Mouse (Mus musculus) layer of hippocampus, postnatal 10 days (tissue): Measurements from ENCODE around the gene Fam208a. TPM values are rescaled to one million over a fixed set of nuclear protein-coding genes. Genes with fewer than 3 reads are reported as not detected.
A peak's percentile ranks its signal among the peaks of the same experiment; 100 is the strongest.

Experiments used
- DNase-seq, 2 experiments: peaks; one replicate each; pipeline ENCODE4 v3.0.0; 2021; ENCODE audit warnings: low spot score in 2 of 2
- long read RNA-seq: library from polyadenylated mRNA; stranded (forward); transcript quantifications from one replicate; pipeline ENCODE4 v2.0.0, GENCODE M21; 2023
- total RNA-seq, 2 experiments: library from RNA; stranded (reverse); gene quantifications; 2 replicates each; pipeline ENCODE4 v1.2.3; 2021

Gene Fam208a
- total RNA-seq: 10 to 100 TPM; 26.6 to 29.3 TPM
- long read RNA-seq, partial matches to known transcripts: 4 of 5 reads
- long read RNA-seq, other reads (novel, unspliced or antisense): 1 of 5 reads

GRCm38 (mm10) chr14:27428573-27428972, at the start of gene Fam208a:
Gene Fam208a (plus strand): TSS chr14:27428834.
- DNase-seq: peak; percentile 92 to 95

GRCm38 (mm10) chr14:27379404-27379803, 49.2 kb upstream of the Fam208a start:
- DNase-seq: no peak

DNA sequence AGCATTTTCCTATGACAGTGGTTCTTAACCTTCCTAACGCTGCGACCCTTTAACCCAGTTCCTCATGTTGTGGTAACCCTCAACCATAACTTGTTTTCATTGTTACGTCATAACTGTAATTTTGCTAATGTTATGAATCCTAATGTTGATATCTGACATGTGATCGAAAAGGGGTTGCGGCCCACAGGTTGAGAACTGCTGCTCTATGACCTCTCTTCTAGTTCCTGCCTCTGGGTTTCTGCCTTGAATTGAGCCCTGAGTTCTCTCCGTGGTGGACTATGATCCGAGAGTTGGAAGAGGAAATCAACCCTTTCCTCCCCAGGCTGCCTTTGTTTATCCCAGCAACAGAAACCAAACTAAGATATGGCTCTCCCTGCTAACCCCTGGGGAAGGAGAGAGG, 47.2 kb upstream of the Fam208a start:
- no peak for DNase-seq

DNA sequence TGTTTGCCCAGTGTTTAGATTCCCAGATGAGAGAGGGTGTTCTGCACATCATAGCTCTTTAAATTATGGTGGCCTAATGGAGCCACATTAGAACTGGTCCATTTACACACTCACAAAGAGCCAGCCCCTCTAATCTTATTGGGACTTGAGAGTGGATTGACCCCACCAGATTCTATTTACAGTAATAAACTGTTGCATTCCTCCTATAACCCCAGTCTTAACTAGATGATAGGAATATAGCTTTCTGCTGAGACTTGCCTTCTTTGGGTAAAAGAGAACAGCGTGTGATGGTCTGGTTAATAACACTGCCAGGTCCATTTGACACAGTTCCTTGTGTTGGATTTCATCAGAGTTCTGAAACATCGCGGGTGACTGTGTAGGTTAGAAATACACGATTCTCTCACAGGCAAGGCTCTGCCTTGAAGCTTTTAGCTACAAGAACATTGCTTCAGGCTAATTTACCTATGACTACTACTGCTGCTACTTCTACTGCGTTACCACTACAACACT, 45.3 kb upstream of the Fam208a start:
- DNase-seq: no peak

- DNase-seq: no peak
Observed at GRCm38 (mm10) chr14:27384143-27384542, 44.5 kb upstream of the Fam208a start.

GRCm38 (mm10) chr14:27388616-27389015, 40.0 kb upstream of the Fam208a start:
- DNase-seq: no peak

DNA sequence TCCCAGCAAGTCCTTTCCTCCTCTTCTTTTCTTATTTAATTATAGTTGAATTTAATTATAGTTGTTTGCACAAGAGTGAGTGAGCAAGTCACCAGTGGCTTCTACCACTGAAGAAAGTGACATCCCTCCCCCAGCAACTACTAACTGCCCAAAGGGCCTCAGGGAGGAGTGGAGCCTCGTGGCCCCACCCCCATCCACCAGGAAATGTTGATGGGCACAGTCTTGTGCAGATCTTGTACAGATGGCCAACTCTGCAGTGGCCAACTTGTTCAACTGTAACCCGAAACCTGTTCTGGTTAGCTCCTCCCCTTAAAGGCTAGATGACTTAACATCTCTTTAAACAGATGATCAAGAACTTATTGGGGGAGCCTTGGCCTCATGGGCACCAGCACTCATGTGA, 38.9 kb upstream of the Fam208a start:
- DNase-seq: no peak

GRCm38 (mm10) chr14:27390663-27391062, 38.0 kb upstream of the Fam208a start:
- DNase-seq: no peak

DNA sequence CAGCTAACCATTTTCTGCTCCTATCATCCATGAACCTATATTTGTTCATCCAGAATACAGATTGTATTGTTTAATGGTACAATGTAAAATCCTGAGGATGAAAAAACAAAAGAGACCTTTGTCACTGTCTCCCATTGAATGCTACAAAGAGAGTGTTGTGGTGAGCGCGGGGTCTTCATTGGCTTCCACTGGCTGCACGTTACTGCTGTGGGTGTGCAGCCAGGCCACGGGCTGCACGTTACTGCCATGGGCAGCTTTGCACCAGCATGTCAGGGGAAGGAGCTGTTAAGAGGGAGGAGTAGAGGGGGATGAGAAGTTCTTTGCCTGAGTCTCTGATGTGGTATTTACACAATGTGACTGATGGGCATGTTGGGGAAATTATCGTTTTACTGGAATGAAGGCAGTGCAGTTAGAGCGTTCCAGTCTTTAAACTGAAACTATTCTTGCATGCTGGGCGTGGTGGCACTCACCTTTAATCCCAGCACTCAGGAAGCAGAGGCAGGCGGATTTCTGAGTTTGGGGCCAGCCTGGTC, 36.8 kb upstream of the Fam208a start:
- DNase-seq: no peak

DNA sequence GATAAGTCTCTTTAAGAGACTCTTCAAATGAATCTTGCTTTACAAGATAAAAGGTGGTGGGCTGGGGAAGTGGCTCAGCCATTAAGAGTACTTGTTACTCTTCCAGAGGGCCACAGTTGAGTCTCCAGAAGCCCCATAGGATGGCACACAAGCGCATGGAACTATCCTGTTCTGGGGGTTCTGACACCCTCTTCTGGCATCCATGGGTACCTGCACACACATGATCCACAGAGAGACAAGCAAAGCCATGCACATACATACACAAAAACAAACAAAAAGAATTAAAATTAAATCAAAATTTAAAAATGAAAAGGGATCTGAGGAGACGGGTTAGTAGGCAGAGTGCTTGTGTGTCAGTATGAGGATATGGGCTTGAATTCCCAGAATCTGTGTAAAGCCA, 36.0 kb upstream of the Fam208a start:
- DNase-seq: no peak

GRCm38 (mm10) chr14:27393806-27394205, 34.8 kb upstream of the Fam208a start:
- no peak for DNase-seq

GRCm38 (mm10) chr14:27396424-27396823, 32.2 kb upstream of the Fam208a start:
- no peak for DNase-seq

DNA sequence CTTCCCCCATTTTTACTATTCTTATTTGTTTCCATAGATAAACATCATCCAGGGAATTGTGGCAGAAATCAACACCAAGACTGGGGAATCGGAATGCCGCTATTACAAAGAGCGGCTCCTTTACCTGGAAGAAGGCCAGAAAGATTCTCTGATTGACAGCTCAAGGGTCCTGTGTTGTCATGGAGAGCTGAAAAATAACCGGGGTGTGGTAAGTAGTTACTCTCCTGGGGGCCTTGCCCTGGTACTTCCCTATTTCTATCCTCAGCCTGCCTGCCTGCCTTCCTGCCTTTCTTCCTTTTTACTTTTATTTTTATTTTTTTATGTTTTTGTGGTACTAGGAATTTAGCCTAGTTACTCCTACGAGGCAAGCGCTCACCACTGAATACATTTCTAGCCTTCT, 31.1 kb upstream of the Fam208a start:
- no peak for DNase-seq

DNA sequence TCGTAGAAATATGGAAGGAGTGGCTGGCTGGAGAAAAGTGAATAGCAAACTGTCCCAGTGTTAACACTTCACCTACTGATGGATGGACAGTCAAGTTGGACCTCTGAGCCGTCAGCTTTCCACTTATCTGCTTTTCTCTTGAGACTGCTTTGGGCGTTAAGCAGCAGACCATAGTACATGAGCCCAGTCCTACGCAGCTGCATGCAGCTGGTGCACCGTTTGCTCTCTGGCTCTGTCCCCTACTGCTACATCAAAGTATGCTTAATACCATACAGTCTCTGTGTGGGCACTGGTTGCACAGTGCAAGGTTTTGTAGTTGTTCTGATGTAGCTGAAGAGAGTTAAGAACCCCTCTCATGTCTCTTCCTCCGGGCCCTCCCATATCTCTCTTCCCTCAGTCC, 28.1 kb upstream of the Fam208a start:
- DNase-seq: no peak

GRCm38 (mm10) chr14:27401717-27402278, 26.8 kb upstream of the Fam208a start:
- no peak for DNase-seq

DNA sequence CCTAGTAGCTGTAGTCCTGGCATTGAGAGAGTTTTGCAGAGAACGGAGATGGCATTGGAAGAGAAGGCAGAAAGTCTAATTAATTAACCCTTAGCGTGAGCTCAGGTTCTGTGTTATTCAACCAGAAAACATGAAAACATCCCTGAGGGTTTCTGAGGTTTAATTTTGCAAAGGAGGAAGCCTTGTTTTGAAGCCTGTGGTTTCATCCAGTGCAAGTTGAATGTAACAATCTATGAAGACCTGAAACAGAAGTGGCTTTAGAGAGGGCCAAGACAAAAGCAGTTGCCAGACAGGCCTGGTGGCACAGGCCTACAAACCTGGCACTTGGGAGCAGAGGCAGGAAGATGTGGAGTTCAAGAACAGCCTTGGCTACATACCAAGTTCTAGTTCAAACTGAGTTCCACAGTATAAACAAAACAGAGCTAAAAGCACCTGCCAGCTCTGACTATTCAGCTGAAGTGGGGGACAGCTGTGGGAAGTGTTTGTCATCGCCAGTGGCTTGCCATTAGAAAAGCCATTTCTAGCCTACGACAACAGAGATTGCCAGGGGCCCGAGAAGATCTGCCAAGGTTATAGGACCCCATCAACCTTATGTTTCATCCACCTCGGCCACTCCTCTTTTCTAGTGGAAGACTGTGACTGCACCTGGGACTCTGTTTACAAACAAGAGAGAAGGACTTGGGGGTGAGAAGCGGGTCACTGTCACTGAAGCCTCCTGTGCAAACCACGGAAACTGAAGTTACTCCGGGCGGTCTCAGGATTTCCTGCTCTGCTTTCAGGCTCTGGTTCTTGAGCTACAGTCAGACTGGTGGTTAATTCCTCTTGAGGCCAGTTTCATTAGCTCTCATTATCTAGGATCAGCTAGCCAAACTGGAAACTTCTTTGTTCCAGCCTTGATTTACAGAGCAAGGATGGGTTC, 26.0 kb upstream of the Fam208a start:
- DNase-seq: no peak

DNA sequence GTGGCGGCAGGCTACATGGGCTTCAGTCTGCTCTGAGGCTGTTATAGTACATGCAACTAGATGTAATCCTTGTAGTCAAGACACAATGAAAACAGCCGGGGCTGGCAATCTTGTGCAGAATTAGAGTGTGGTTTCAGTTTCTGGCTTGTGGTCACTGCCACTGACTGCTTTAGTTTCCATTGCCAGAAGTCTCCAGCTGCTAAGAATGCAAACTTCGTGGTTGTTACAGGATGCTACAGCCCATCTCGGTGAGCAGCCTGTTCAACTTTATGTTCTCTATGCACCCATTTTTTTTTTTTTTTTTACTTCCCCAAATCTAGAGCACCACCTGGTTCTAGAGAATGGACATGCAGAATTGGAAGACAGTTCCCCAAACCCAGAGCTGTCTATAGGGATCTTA, 23.2 kb upstream of the Fam208a start:
- no peak for DNase-seq

DNA sequence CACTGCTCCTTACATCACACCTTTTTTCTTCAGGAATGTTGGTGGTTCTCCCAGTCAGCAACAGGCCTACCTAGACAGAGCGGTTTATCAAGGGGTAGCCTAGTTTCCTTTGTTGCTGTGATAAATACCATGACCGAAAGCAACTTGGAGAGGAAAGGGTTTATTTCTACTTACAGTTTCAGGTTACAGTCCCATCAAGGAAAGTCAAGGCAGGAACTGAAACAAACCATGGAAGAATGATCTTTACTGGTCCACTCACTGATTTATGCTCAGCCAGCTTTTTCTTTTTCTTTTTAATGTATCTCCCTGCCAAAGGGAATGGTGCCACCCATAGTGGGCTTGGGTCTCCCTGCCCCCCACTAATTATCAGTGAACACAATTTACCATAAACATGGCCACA, 22.7 kb upstream of the Fam208a start:
- no peak for DNase-seq

DNA sequence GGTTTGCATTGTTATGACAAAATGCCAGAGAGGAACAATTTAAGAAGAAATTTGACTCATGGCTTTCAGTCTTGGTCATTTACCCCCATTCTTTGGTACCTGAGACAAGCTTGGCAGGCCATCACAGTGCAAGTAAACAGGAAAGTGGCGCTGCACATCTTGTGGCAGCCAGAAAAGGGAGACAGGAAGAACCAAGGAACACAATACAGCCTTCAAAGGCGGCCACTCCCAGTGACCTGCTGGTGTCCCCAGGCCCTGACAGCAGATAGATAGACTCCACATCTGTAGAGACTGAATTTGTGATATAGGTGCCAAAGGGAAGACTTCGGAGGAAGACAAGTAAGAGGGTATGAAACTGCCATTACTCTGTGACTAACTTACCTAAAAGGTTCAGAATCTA, 20.4 kb upstream of the Fam208a start:
- no peak for DNase-seq

GRCm38 (mm10) chr14:27409662-27410061, 19.0 kb upstream of the Fam208a start:
- no peak for DNase-seq

DNA sequence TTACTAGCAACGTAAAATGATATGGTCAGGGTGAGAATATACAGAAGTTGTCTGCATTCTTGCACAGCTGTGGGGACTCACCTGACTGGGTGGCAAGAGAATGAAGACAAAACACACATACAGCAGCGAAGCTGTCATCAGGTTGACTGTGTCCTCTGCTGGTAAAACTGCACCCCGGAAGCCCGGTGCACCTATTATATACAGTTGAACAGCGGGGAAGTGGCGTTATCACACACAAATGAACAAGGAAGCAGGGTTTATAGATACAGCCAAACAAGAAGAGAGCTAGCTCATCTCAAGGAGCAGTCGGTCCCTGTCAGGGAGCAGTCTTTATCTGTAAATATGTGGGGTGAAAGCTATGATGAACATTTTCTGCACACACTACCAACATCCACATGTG, 17.1 kb upstream of the Fam208a start:
- DNase-seq: no peak

DNA sequence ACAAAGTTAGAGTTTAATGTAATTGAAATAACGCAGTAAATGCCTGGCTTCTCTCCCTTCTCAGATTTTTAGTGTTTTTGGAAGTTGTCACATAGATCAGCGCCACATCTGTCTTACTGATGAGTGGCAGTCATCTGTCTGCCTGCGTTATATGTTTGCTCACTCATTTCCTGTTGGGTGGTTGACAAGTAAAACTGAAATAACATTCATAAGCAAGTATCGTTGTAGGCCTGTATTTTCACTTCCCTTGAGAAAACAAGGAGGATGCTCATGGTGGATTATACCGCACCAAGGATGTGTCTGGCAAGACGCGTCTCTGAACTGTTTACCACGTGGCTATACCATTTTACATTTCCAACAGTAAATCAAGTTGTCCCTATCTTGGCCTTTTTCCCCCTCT, 15.9 kb upstream of the Fam208a start:
- no peak for DNase-seq
